Comparison of ENCODE assay signal across 16 mouse cellular contexts in the genomic region with DNA sequence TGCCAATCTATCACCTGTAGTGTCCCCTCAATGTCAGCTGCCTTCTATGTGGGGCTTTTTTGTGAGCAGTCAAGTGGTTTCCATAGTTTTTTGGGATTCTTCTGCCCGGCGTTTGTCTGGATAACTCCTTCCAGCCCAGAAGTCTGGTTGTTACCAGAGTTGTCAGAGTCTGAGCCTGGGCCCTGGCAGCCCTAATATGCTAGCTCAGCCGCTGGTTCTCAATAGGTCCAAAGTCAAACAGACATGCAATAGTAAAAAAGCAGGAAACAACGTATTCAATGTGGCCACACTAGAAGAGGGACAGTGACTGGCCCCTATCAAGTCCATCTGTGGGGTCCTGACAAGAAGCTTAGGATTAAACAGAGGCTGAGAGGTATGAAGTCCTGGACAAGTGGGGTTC.
"Had no signal": no experiment of that assay in that cellular context is flagged by ENCODE, and none has a peak within 500 bp of the region (broad histone marks: within the 10 kb centered on the region; RNA-seq: fewer than 3 reads in every experiment).

No protein-coding gene starts in this region.

- H3K36me3 ChIP-seq: midbrain, embryonic 10.5 days; midbrain, embryonic 12.5 days; neural tube, embryonic 13.5 days; neural tube, embryonic 15.5 days had no signal

- H3K4me3 ChIP-seq: midbrain, embryonic 10.5 days; midbrain, embryonic 12.5 days; myocyte; neural tube, embryonic 13.5 days; neural tube, embryonic 15.5 days had no signal

- H3K4me2 ChIP-seq: lung, embryonic 14.5 days; midbrain, embryonic 12.5 days; neural tube, embryonic 13.5 days; neural tube, embryonic 15.5 days had no signal

- H3K9me3 ChIP-seq: midbrain, embryonic 10.5 days; midbrain, embryonic 12.5 days; neural tube, embryonic 13.5 days; neural tube, embryonic 15.5 days had no signal

- H3K4me1 ChIP-seq: midbrain, embryonic 10.5 days; neural tube, embryonic 15.5 days had no signal

- H3K9ac ChIP-seq: lung, embryonic 14.5 days; midbrain, embryonic 12.5 days; neural tube, embryonic 13.5 days; neural tube, embryonic 15.5 days had no signal

- H3K27ac ChIP-seq: midbrain, embryonic 12.5 days; neural tube, embryonic 13.5 days; neural tube, embryonic 15.5 days had no signal

- ATAC-seq: midbrain, embryonic 16.5 days had no signal

- DNase-seq: lung, embryonic 14.5 days; lung, postnatal 10 days; midbrain, embryonic 14.5 days; right cerebral cortex, adult 18-20 months; right cerebral cortex, postnatal 25 days; right cerebral cortex, postnatal 4 days; spleen, adult 18-20 months; thymus, adult 18-20 months; thymus, postnatal 14 days; thymus, postnatal 36 days had no signal

- H3K27me3 ChIP-seq: midbrain, embryonic 12.5 days; neural tube, embryonic 13.5 days; neural tube, embryonic 15.5 days had no signal
